Mouse (Mus musculus) heart, embryonic 14.5 days (tissue): Measurements from ENCODE around the gene Vmn1r235. TPM values are rescaled to one million over a fixed set of nuclear protein-coding genes. Genes with fewer than 3 reads are reported as not detected.

Experiments used
- ATAC-seq: fragments of 200-750 bp; cut with Nextera tagmentation; 2 replicates; pipeline ENCODE4 v1.8.0; 2017; ENCODE audit warnings: low read depth, moderate TSS enrichment; ENCODE audit not compliant: insufficient number of reproducible peaks, insufficient read depth, low FRiP score
- H3K27ac ChIP-seq, 2 experiments: fragments of 200-500 bp in 1 of 2; fragments of 300-500 bp in 1 of 2; sonication (generic) in 1 of 2; replicated peaks in 1 of 2; 2 replicates each; pipeline ENCODE4 v1.5.1; 2012 to 2014; ENCODE audit warnings: low read depth in 2 of 2, low read length in 2 of 2, control low read depth in 1 of 2, mild to moderate bottlenecking in 1 of 2, mixed read lengths in 1 of 2; ENCODE audit not compliant: control insufficient read depth in 1 of 2, insufficient read depth in 1 of 2
- H3K27me3 ChIP-seq: fragments of 300-500 bp; sonication (generic); 2 replicates; pipeline ENCODE4 v1.6.1; 2014; ENCODE audit warnings: mild to moderate bottlenecking, low read length, control low read depth; ENCODE audit not compliant: control insufficient read depth, insufficient read depth
- H3K36me3 ChIP-seq: fragments of 300-500 bp; sonication (generic); 2 replicates; pipeline ENCODE4 v1.6.1; 2014; ENCODE audit warnings: mild to moderate bottlenecking, control low read depth, low read length, mixed read lengths; ENCODE audit not compliant: control insufficient read depth, insufficient read depth
- H3K4me1 ChIP-seq, 2 experiments: fragments of 200-500 bp in 1 of 2; fragments of 300-500 bp in 1 of 2; sonication (generic) in 1 of 2; 2 replicates each; pipeline ENCODE4 v1.6.1; 2012 to 2014; ENCODE audit warnings: low read length in 2 of 2, control low read depth in 1 of 2, mixed read lengths in 1 of 2; ENCODE audit not compliant: control insufficient read depth in 2 of 2, insufficient read depth in 2 of 2
- H3K4me2 ChIP-seq: fragments of 300-500 bp; sonication (generic); 2 replicates; pipeline ENCODE4 v1.6.1; 2014; ENCODE audit warnings: mild to moderate bottlenecking, low read length
- H3K4me3 ChIP-seq, 2 experiments: fragments of 200-500 bp in 1 of 2; fragments of 300-500 bp in 1 of 2; sonication (generic) in 1 of 2; 2 replicates each; pipeline ENCODE4 v1.5.1; 2012 to 2014; ENCODE audit warnings: low read length in 2 of 2, mild to moderate bottlenecking in 2 of 2, control low read depth in 1 of 2, low read depth in 1 of 2, moderate library complexity in 1 of 2; ENCODE audit not compliant: control insufficient read depth in 1 of 2, insufficient read depth in 1 of 2
- H3K9ac ChIP-seq: fragments of 300-500 bp; sonication (generic); 2 replicates; pipeline ENCODE4 v1.6.1; 2014; ENCODE audit warnings: mild to moderate bottlenecking, low read length
- H3K9me3 ChIP-seq: fragments of 300-500 bp; sonication (generic); 2 replicates; pipeline ENCODE4 v1.6.1; 2016; ENCODE audit warnings: low read length, control low read depth; ENCODE audit not compliant: control insufficient read depth
- microRNA-seq: library from miRNA; unstranded; fragments of <30 nt; microRNA quantifications from one replicate; pipeline ENCODE4, GENCODE M21; 2016
- polyA plus RNA-seq: library from polyadenylated mRNA; unstranded; fragments of >200 nt; fragmentation: Nextera tagmentation; extraction: Ambion mirVana; gene quantifications from 2 replicates; pipeline ENCODE4 v1.2.1, GENCODE M21; 2014

The Vmn1r235 gene
- polyA plus RNA-seq, 1 experiment from 2014 or later: not detected

- H3K27me3 ChIP-seq: no peaks in the 10 kb centered on the region
- no peak for ATAC-seq
- no peak within 1 kb of the TSS for H3K27ac ChIP-seq
Measured at GRCm38 (mm10) chr17:21311565-21311964, 55.4 kb downstream of the Vmn1r235 start, which contains the start of gene Vmn1r237. Vmn1r237 (plus strand) TSS chr17:21311865.

More at GRCm38 (mm10) chr17:21311565-21311964, 55.4 kb downstream of the Vmn1r235 start, which contains the start of gene Vmn1r237:
- Histone ChIP-seq H3K4me1 (no peaks in the 10 kb centered on the region), H3K4me3 (no peak within 1 kb of the TSS), H3K4me2 (no peak within 1 kb of the TSS), H3K9me3 (no peaks in the 10 kb centered on the region), H3K36me3 (no peaks in the 10 kb centered on the region), H3K9ac (no peak within 1 kb of the TSS)

Small RNA genes within 50 kb of the gene (microRNA-seq; reads per million reads assigned to microRNA genes)
- gene Gm26384: not detected

Other genes starting within 250 kb of the Vmn1r235 start
- 10.2 and 13.3 TPM in 2 replicates for gene Zfp160, start 247.5 kb upstream of the Vmn1r235 start, polyA plus RNA-seq
- gene Vmn1r234, start 30.3 kb upstream of the Vmn1r235 start, polyA plus RNA-seq: not detected in 2 replicates
- not detected in 2 replicates for gene Vmn1r236, start 26.5 kb downstream of the Vmn1r235 start, polyA plus RNA-seq
- gene Vmn1r237, start 55.5 kb downstream of the Vmn1r235 start, polyA plus RNA-seq: not detected in 2 replicates
- 2.1 and 2.5 TPM in 2 replicates for gene Zfp677, start 127.3 kb downstream of the Vmn1r235 start, polyA plus RNA-seq
- gene Zfp54, start 166.8 kb downstream of the Vmn1r235 start, polyA plus RNA-seq: 3.4 and 4.0 TPM in 2 replicates
- gene Zfp51, start 194.0 kb downstream of the Vmn1r235 start, polyA plus RNA-seq: 9.8 and 11.6 TPM in 2 replicates
- 5.3 and 5.5 TPM in 2 replicates for gene Zfp53, start 232.6 kb downstream of the Vmn1r235 start, polyA plus RNA-seq